Mouse (Mus musculus): Measurements from ENCODE around the gene Cerk.
"Not testable (repeated sequence)": the region's sequence is repeated elsewhere in the genome, so short reads cannot be mapped to it uniquely, and the experiment has no call there.

The Cerk gene

DNA sequence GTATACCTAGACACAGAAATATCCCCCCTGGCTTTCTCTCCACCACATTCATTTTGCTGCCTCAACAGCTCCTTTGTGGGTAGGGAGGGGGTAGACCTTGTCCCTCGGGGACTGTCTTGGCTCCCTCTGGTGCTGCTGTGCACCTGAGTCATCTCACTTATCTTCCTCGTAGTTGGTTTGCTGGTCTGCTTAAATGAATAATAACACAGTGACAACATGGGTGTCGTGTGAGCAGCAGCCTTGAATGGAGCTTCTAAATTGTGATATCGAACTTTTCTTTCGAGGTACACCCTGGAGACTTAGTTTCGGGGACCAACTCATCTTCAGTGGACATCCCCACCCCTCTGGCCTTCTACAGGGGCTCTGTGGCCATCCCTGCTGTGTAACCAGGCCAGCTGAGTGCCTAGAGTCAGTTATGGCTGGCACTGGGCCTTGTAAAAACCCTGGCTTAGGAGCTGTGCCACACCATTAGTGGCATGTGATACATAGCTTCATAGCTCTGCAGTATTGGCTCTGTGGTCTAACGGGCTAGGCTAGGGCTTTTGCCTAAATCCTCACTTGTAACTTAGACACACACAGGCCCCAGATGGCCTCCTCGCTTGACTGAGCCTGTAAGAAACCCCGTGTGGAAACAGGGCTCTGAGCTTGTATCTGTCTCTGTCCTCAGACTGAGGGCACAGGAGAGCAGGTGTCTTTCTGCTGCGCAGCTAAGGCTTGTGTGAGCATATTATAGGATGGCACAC lies 75.4 kb downstream of the Cerk start:
- peak; percentile 75 for DNase-seq

DNA sequence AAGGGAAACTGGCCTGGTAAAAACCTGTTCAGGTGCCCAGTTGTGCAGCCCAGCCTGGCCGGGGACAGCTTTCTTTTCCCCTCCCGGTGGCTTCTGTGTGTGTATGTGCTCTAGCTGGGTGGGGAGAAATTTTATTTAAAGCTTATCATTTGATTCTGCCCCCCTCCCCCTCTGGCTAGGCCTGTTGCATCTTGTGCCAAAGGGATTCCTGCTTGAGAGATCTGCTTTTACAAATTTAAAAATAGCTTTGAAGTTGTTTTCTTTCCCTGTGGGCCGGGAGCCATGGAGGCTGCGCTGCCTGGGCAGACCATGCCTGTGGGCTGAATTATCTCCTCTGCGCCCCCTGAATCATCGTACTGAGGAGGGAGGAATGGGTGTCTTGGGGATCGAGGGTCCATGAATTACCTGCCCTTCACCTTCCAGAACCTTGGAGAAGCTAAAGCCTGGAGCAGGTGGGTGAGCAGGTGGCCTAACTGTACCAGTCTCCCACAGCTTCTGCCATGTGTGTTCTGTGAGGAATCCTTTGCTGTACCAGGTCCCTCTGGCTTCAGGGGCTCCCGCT lies 76.2 kb downstream of the Cerk start:
- DNase-seq: peak; percentile 64

DNA sequence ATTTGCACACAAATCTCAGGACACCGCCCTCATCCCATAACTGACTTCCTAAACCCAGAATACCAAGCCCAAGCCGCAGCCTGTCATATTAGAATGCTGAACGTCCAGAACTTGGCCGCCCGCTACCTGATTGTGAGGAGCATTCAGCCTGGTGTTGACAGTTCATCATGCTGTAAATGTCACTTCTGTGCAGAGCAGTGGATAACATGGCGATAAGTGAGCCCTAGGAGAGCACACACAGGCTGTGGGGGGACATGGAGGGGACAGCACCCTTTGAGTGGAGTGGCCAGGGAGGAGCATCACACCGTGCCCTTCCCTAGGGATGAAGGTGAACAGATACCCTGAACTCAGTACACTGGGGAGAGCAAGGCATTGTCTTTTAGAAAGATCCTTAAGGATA lies 76.7 kb downstream of the Cerk start:
- DNase-seq: no peak

DNA sequence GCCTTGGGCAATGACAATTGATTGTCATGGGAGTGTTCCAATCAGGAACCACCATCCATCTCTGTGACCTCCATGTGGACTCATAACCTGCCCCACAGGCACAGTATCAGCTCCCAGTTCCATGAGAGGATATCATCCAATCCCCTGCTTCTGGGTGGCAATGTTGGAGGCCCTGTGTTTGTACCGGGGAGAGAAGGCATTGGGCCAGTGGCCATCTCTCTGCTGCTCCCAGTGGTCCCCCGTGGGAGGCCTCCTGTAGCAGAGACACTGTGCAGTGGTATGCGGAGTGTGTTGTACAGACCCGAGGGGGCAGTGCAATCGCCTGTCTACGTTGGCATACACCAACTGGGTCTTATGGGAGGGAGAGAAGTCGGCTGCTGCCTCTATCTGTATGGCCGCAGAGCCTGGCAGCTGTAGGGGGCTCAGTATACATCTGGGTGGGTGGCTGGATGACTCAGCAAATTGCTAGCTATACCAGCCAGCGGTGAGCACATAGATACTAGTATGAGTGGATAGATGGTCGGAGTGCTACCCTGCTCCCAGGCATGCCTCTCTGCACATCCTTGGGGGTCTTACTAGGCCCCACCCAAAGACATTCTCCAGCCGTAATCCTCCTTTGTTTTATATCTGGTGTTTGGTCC lies 78.0 kb downstream of the Cerk start:
- no peak for DNase-seq

DNA sequence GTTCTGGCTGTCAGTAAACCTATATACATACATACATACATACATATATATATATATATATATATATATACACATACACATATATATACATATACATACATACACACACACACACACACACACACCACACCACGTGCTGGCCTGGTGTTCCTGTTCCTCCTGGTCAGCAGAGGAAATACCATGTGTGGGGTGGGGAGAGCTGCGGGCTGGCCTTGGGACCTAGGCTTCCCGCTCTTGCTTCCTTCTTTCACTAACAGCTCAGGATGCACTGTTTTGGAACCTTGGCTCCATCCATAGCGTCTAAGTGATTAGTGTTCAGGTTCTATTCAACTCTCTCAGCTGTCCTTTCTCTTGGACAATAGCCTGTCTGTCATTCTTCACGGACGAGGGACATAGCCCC lies 80.2 kb downstream of the Cerk start:
- DNase-seq: no peak

DNA sequence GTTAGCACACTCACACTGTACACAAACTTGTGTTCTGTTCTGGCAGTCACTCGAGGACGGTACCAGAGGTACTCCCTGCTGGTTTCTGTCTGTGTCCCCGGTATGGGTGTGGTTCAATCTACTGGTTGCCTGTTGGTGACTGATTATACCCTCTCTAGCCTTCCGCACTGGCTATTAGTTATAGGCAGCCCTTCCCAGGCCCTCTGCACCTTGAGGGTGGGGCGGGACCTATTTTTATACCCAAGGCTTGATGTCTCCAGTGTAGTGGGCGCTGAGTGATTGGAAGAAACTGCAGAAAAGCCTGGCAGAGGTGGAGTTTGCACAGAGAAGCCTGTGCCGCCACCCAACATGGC lies 80.6 kb downstream of the Cerk start:
- DNase-seq: no peak

DNA sequence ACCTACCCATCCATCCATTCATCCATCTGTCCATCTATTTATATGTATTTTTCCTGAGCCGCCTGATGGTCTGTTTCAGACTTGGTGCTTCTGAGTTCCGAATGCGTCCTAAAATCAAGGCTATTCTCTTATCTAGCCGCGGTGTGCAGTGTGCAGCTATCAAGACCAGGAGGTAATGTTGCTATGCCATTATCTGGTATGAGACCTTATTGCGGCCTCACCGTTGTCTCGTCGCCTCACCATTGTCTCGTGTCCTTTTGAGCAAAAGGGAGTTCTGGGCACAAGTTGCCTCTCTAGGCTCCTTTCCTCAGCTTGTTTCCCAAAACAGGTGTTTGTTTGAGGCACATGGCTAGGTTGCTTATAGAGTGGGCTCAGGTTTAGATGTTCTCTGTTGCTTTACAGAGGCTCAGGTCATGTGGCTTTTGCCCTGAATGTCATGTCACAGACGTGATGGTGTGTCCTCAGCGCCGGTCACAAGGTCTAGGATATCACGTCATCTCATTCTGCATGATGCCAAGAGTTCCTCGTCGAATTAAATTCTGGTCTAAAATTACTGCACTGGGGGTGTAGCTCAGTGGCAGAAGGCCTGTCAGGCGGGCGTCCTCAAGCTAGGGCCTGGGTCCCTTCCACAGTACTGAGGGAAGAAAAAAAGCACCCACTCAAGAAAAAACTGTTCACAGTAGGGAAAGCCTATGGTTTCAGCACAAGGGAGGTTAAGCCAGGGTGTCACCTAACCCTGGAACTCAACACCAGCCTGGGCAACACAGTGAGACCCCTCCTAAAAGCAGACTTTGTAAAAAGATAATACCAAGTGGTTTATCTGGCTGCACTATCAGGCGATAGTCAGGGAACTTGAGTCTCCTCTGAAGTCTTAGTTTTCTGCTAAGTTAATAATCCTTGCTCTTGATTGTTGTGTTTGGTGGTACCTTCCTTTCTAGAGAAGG lies 81.3 kb downstream of the Cerk start:
- no peak for DNase-seq

DNA sequence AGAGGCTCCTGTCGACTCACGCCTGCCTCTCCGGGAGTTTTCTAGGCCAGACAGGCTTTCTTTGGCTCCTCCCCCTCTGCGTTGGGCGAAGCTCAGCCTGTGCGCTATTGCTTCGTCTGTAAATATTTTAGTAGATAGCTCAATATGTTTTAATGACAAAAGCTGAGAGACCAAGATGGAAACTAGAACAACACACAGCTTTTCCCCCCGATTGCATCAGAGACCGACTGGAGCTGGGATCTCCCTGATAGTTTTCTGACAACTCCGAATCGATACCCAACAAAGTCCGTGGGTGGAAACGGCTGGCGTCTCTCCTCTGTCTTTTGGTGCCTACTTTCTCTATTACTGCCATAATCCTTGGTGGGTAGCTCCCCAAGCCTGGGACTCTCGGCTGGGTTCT lies 83.6 kb downstream of the Cerk start:
- no peak for DNase-seq

DNA sequence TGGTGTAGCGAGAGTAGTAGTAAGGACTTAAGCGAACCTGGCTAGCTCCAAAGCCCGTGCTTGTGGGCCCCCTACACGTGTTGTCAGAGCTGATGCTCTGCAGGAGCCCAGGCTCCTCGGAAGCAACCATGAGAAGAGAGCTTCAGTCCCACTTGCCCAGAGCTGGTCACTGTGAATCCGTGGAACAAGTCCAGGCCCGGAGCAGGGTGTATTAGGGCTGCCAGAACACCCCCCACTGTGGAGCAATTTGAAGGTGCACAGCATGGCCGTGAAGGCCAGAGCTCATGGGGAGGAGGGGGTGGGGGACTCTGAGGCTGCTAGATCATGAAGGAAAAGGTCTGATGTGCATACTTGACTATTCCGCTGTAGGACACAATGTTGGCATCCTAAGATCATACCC lies 84.4 kb downstream of the Cerk start:
- no peak for DNase-seq

DNA sequence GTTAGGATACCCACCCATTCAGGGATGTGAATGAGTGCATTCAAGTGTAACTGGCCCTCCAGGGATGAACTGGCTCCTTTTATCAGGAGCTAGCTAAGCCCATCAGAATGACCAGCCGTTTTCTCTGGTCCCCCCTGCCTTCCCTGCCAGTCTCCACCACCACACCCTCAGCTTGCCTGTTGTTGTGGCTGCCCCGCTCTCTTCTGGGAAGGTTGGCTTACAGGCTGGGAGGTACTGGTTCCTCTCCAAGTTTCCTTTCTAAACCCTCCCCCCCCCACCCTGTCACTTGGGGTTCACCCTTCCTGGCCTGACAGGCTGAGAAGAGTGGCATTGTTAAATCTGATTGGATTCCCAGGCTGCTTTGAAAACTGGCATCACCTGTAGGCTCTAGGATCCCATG lies 88.1 kb downstream of the Cerk start:
- DNase-seq: no peak

DNA sequence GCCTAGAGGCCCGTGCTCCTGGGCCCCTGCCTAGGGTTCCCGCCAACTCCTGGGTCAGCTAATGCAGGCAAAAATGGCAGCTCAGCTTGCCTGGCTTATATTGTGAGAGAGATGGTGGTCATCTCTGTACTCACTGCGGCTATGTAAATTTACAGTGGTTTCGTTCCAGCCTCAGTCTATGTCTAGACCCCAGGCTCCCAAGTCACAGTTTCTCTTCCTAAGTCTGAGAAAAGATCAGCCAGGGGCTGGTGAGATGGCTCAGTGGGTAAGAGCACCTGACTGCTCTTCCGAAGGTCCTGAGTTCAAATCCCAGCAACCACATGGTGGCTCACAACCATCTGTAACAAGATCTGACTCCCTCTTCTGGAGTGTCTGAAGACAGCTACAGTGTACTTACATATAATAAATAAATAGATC lies 89.3 kb downstream of the Cerk start:
- DNase-seq: not testable (repeated sequence)

DNA sequence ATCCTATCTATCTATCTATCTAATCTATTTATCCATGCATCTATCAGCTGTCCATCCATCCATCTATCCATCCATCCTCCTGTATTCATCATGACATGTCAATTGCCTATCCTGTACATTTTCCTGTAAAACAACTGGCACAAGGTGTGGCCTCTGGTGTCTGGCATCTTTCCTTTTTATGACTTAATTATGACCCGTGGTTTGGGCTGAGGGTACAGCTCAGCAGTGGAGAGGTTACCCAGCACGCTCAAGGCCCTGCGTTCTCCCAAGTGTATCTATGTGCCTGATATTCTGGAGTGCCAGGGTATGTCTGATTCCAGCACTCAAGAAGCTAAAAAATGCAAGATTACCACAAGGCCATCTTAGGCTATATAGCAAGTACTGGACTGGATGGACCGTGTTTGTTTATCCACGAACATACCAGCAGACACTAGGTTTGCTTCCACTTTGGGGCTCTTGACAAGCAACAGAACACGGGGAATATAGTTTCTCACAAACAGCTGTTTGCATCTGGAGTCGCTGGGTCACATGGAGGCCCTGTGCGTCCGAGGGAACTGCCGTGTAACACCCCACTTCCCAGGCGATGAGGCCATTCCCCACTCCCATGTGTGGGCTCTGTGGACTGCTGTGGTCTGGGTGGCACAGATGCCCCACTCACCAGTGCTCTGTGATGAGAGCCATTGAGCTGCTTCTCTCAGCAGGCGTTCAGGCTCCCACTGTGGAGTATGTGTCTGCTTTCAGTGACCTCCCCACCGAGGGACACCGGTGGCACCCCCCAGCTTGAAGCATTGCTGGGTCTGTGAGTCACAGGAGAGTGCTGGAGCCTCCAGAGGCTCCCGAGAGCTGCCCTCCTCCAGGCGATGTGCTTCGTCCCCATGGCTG lies 90.0 kb downstream of the Cerk start:
- no peak for DNase-seq

DNA sequence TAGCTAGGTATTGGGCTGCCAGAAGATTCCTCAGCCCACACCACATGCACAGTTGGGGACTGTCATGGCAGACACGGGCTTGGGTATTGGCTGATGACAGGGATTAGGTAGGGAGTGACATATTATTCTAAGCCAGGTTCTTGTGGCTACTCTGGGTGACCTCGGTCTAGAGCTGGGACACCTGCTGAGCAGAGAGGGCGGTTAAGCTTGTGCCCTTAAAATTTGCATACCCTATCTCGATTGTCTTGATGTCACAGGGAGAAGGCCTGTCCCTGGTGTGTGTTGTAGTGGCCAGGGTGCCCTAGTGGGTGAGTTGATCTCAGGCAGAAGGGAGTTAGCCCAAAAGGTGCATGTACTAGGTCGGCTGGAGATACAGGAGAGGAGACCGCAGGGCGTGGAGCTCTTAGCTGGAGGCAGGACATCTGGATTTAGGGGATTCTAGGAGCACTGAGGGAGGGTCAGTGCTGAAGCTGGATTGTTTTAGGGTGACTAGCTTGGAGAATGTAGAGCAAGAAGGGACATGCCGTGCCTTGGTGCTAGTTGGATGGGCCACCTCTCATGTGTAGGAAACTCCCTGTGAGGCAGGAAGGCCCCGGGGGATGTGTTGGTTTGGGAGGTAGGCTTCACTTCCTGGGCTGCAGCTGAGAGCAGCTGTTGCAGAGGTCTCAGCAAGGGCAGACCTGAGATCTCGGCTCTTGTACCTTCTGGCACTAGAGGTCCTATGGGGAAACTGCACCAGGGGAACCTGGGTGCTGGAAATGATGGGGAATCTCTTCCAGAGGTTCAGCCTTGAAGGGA lies 91.4 kb downstream of the Cerk start:
- DNase-seq: no peak

DNA sequence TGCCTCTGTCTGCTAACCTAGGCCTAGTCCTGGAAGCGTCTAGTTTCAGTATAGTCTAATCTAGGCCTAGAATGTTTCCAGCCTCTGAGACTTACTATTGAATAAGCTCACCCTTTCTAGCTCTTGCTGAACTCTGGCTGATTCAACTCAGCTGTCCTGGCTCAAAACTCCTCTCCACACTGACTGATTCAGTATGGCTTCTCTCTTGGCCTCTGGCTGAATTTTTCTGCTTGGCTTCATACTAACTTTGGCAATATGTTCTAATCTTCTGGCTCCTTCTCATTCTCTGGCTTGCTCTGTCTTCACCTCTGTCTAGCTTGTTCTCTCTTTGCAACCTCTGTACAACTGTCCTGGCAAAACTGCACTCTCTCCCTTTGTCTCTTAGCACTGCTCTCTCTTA lies 92.7 kb downstream of the Cerk start:
- no peak for DNase-seq

DNA sequence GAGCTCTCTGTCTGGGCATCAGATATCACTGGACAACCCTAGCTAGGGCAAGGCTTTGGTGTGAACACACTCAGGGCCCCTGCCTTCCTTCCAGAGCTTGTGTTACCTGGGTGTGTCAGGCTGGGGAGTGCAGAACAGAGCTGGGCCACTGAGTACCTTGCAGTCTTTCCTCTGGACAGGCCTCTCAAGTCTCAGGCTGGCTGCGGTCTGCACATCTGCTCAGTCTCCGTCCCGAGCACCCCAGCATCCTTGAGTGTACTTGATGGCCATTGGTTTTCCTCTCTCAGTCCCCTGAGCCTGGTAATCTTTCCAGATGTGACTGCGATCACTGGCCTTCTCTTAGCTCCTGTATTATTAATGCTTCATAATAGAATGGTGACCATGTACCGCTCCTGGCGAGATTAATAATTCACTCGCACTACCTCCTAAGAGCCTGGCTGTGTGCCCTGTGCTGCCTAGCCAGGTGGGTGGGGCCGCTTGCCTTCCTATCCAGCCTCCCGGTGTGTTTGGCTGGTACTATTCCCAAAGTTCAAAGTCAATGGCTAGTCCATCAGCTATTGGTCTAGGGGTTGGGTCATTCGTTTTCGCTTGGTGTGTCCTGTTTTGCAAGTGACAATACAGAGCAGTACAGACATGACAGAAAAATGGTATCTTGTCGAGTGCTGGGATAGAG lies 93.8 kb downstream of the Cerk start:
- no peak for DNase-seq

DNA sequence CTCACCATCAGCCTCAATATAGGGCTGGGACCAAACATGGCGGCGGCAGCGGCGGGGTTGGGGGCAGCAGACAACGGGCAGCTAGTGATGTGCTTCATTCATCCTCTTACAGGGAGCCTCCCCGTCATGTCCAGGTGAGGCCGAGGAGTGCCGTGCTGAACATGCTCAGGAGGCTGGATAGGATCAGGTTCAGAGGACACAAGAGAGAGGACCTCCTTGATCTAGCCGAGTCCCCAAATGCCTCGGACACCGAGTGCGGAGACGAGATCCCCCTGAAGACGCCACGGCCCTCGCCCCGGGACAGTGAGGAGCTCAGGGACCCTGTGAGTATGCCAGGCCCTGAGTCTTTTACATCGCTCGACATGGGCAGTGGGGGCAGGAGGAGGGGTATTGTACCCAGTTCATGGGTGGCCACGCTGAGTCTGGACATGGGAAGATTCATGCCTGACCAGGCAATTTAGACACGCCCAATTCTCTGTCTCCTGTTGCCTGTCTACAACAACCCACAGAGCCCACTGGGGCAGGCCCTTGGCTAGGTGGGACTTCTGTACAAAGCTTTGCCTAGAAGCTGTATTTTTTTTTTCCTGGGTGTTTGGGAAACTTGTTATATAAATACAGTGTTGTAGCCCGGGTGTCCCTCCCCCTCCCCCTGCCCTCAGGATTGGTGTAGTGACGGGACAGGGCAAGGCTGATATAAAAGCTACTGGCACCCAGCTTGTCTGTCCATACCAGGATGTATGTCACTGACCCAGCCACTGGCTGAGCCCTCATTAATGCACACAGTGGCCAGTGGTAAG lies 94.5 kb downstream of the Cerk start:
- no peak for DNase-seq

DNA sequence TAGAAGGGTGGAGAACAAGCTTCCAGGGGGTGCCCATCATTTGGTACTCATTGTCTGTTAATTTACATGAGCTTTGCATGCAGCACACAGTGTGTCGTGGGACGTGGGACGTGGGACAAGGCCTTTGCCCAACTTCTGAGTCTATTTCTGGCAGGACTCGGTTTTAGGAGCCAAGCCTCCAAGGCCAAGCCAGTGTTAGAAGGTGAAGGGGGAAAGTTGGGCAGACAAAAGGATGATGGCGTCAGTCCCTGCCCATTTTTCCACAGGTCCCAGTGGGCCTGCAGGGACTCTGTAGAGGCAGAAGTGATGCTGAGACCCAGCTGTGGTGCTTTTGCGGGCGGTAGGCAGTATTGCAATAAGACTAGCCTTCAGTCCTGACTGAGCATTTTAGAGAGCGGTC lies 95.4 kb downstream of the Cerk start:
- no peak for DNase-seq

DNA sequence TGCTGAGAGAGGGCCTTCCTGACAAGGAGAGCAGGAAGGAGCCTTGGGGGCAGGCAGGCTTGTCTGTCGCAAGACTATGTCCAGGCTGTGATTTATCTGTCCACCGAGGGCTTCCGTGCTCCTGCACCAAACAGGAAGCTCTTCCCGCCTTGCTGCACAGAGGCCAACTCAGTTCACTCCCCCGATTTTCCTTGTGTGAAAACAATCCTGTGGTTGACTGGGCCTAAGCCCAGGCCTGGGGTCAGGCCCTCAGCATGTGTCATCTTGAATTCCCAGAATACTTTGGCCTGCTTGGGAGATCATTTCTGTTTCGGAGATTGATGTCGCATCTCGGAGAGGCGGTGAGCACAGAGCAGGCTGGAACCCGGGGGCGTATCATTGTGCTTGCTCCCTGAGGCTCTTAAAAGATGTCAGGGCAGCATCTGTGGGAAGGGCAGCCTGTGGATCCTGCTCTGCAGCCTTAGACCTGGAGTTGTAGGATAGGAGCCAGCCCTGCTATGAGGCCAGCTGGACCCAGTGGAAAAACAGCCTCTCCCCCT lies 95.9 kb downstream of the Cerk start:
- DNase-seq: no peak
